Mouse (Mus musculus) cerebellum, adult (tissue): ENCODE results near the gene Dnaaf1.
A peak's percentile ranks its signal among the peaks of the same experiment; 100 is the strongest.

ENCODE experiments used
- ATAC-seq: cut with Nextera tagmentation; 2 replicates; pipeline ENCODE4 v1.9.2; 2017; ENCODE audit warnings: mild to moderate bottlenecking, moderate library complexity, mixed read lengths; ENCODE audit not compliant: insufficient number of reproducible peaks, low FRiP score, low TSS enrichment

Gene Dnaaf1

GRCm38 (mm10) chr8:119620848-119621465 lies 45.9 kb downstream of the Dnaaf1 start:
- no peak for ATAC-seq

GRCm38 (mm10) chr8:119622555-119622954 lies 47.5 kb downstream of the Dnaaf1 start:
- ATAC-seq, result no peak

GRCm38 (mm10) chr8:119623061-119623460 lies 48.0 kb downstream of the Dnaaf1 start:
- ATAC-seq, result no peak

GRCm38 (mm10) chr8:119623744-119624143 lies 48.7 kb downstream of the Dnaaf1 start:
- no peak for ATAC-seq

- no peak for ATAC-seq
These were observed 49.9 kb downstream of the Dnaaf1 start for GRCm38 (mm10) chr8:119624916-119625315.

GRCm38 (mm10) chr8:119625788-119626187 lies 50.8 kb downstream of the Dnaaf1 start:
- no peak for ATAC-seq

- no peak for ATAC-seq
These were observed 52.2 kb downstream of the Dnaaf1 start for GRCm38 (mm10) chr8:119627199-119627598.

GRCm38 (mm10) chr8:119627613-119628359 lies 52.8 kb downstream of the Dnaaf1 start:
- ATAC-seq, result no peak

- no peak for ATAC-seq
These were observed 55.8 kb downstream of the Dnaaf1 start for GRCm38 (mm10) chr8:119630841-119631240.

GRCm38 (mm10) chr8:119632246-119632645 lies 57.2 kb downstream of the Dnaaf1 start:
- no peak for ATAC-seq

- no peak for ATAC-seq
These were observed 57.9 kb downstream of the Dnaaf1 start for GRCm38 (mm10) chr8:119632909-119633308.

- no peak for ATAC-seq
These were observed 59.7 kb downstream of the Dnaaf1 start for GRCm38 (mm10) chr8:119634616-119635336.

- no peak for ATAC-seq
These were observed 60.3 kb downstream of the Dnaaf1 start, which contains the start of gene Kcng4 for GRCm38 (mm10) chr8:119635378-119635777. Kcng4 (minus strand) TSS chr8:119635680.

GRCm38 (mm10) chr8:119635958-119636357 lies 60.9 kb downstream of the Dnaaf1 start:
- no peak for ATAC-seq

- no peak for ATAC-seq
These were observed 61.7 kb downstream of the Dnaaf1 start for GRCm38 (mm10) chr8:119636766-119637165.

- no peak for ATAC-seq
These were observed 62.3 kb downstream of the Dnaaf1 start for GRCm38 (mm10) chr8:119637381-119637780.

- no peak for ATAC-seq
These were observed 63.2 kb downstream of the Dnaaf1 start for GRCm38 (mm10) chr8:119638261-119638660.

- no peak for ATAC-seq
These were observed 64.8 kb downstream of the Dnaaf1 start for GRCm38 (mm10) chr8:119639798-119640197.

- no peak for ATAC-seq
These were observed 66.0 kb downstream of the Dnaaf1 start for GRCm38 (mm10) chr8:119641058-119641457.

GRCm38 (mm10) chr8:119642960-119643359 lies 67.9 kb downstream of the Dnaaf1 start:
- ATAC-seq, result 0 out of 2 replicates have a peak, but pooled peaks have one; percentile 36

GRCm38 (mm10) chr8:119644429-119644960 lies 69.5 kb downstream of the Dnaaf1 start:
- no peak for ATAC-seq
